Mouse (Mus musculus) olfactory bulb, adult 2 months (tissue): ENCODE measurements around the gene Dock4.

Experiments used
- CTCF ChIP-seq: fragments of 200-500 bp; IDR thresholded peaks from 2 replicates; pipeline ENCODE4 v1.5.1; 2012; ENCODE audit warnings: low read depth, mild to moderate bottlenecking, low read length, moderate library complexity; ENCODE audit not compliant: insufficient read depth
- POLR2A ChIP-seq: fragments of 200-500 bp; IDR thresholded peaks from 2 replicates; pipeline ENCODE4 v1.6.1; 2012; ENCODE audit warnings: mild to moderate bottlenecking, low read depth, low read length, moderate library complexity; ENCODE audit not compliant: insufficient read depth

- TF ChIP-seq CTCF (no peak), POLR2A (no peak)
These were observed 109.3 kb downstream of the Dock4 start for GRCm38 (mm10) chr12:40554941-40555511.
